Mouse (Mus musculus): ENCODE measurements around the gene Fah. TPM values are rescaled to one million over a fixed set of nuclear protein-coding genes. Genes with fewer than 3 reads are reported as not detected.

Fah gene
- polyA plus RNA-seq, 1 experiment from 2014 or later: 148 TPM

DNA sequence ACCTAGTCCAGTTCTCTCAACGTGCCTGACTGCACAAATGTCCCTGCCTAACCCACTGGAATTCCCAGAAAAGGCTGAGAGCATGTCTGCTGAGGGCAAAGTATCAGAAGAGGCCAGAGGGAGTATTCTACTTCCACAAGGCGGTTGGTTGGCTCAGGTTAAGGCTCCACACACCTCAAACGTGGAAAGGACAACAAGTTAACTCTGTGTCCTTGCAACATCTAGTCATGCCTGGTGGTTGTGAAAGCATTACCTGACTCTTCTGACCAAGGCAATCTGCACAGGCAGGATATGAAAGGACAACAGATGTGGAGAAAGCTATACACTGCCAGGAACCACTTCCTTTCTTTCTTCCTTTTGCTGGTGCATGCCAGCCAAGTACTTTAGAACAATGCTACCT lies 2.0 kb downstream of the Fah start:
- peaks cover 16% of the 10 kb centered on the region for H3K4me1 ChIP-seq (ENCODE audit: control insufficient read depth, low read depth, low read length)
- H3K4me3 ChIP-seq (ENCODE audit: low read depth, low read length): peak overlapping the region; percentile 70
- no peaks in the 10 kb centered on the region; the same call in 1 of the 2 replicates for H3K36me3 ChIP-seq (ENCODE audit: control insufficient read depth, insufficient read depth)
- 0 out of 2 replicates have a peak overlapping the region, but pooled peaks have one; percentile 71 for H3K9ac ChIP-seq (ENCODE audit: low read depth, low read length)
- peak; percentile 30 for ATAC-seq (ENCODE audit: low read depth)
- peak overlapping the region; percentile 79 for H3K27ac ChIP-seq (ENCODE audit: low read length)
- H3K4me2 ChIP-seq (ENCODE audit: low read depth, low read length): peak overlapping the region; percentile 95
- WGBS (ENCODE audit: insufficient replicate concordance): 44% methylated on average over 3 of the region's 3 CpGs
- no peaks in the 10 kb centered on the region for H3K27me3 ChIP-seq (ENCODE audit: control insufficient read depth, insufficient read depth, low read depth, low read length)
- no peaks in the 10 kb centered on the region for H3K9me3 ChIP-seq (replicated peaks; ENCODE audit: control insufficient read depth, low read length)

- 43% methylated on average over 3 of the region's 3 CpGs for WGBS (ENCODE audit: insufficient replicate concordance)
- Histone ChIP-seq H3K4me1 (ENCODE audit: control insufficient read depth, low read depth, low read length) (peaks cover 13% of the 10 kb centered on the region), H3K4me3 (ENCODE audit: low read depth, low read length) (no peak overlapping the region), H3K4me2 (ENCODE audit: low read depth, low read length) (no peak overlapping the region), H3K27me3 (ENCODE audit: control insufficient read depth, insufficient read depth, low read depth, low read length) (no peaks in the 10 kb centered on the region), H3K27ac (ENCODE audit: low read length) (no peak overlapping the region), H3K9me3 (replicated peaks; ENCODE audit: control insufficient read depth, low read length) (no peaks in the 10 kb centered on the region), H3K9ac (ENCODE audit: low read depth, low read length) (no peak overlapping the region), H3K36me3 (ENCODE audit: control insufficient read depth, insufficient read depth) (no peaks in the 10 kb centered on the region; the same call in 1 of the 2 replicates)
- ATAC-seq (ENCODE audit: low read depth): no peak
These were observed 5.2 kb downstream of the Fah start for GRCm38 (mm10) chr7:84601331-84601730.

GRCm38 (mm10) chr7:84600631-84601030 lies 5.9 kb downstream of the Fah start:
- no peak overlapping the region for H3K4me3 ChIP-seq (ENCODE audit: low read depth, low read length)
- H3K27ac ChIP-seq (ENCODE audit: low read length): no peak overlapping the region
- ATAC-seq (ENCODE audit: low read depth): no peak
- no peaks in the 10 kb centered on the region for H3K27me3 ChIP-seq (ENCODE audit: control insufficient read depth, insufficient read depth, low read depth, low read length)
- peaks cover 6% of the 10 kb centered on the region for H3K4me1 ChIP-seq (ENCODE audit: control insufficient read depth, low read depth, low read length)
- H3K9ac ChIP-seq (ENCODE audit: low read depth, low read length): no peak overlapping the region
- no peak overlapping the region for H3K4me2 ChIP-seq (ENCODE audit: low read depth, low read length)
- WGBS (ENCODE audit: insufficient replicate concordance): 53% methylated on average over 2 of the region's 2 CpGs
- H3K36me3 ChIP-seq (ENCODE audit: control insufficient read depth, insufficient read depth): no peaks in the 10 kb centered on the region; the same call in 1 of the 2 replicates
- H3K9me3 ChIP-seq (replicated peaks; ENCODE audit: control insufficient read depth, low read length): no peaks in the 10 kb centered on the region

- H3K4me3 ChIP-seq (ENCODE audit: low read depth, low read length): no peak overlapping the region
- WGBS (ENCODE audit: insufficient replicate concordance): 73% methylated on average over 3 of the region's 3 CpGs
- no peak overlapping the region for H3K27ac ChIP-seq (ENCODE audit: low read length)
- no peaks in the 10 kb centered on the region; the same call in 1 of the 2 replicates for H3K36me3 ChIP-seq (ENCODE audit: control insufficient read depth, insufficient read depth)
- no peak overlapping the region for H3K9ac ChIP-seq (ENCODE audit: low read depth, low read length)
- ATAC-seq (ENCODE audit: low read depth): no peak
- H3K4me2 ChIP-seq (ENCODE audit: low read depth, low read length): no peak overlapping the region
- H3K4me1 ChIP-seq (ENCODE audit: control insufficient read depth, low read depth, low read length): peaks cover 5% of the 10 kb centered on the region
- no peaks in the 10 kb centered on the region for H3K27me3 ChIP-seq (ENCODE audit: control insufficient read depth, insufficient read depth, low read depth, low read length)
- H3K9me3 ChIP-seq (replicated peaks; ENCODE audit: control insufficient read depth, low read length): no peaks in the 10 kb centered on the region
These were observed 9.9 kb downstream of the Fah start for GRCm38 (mm10) chr7:84596633-84597032.

DNA sequence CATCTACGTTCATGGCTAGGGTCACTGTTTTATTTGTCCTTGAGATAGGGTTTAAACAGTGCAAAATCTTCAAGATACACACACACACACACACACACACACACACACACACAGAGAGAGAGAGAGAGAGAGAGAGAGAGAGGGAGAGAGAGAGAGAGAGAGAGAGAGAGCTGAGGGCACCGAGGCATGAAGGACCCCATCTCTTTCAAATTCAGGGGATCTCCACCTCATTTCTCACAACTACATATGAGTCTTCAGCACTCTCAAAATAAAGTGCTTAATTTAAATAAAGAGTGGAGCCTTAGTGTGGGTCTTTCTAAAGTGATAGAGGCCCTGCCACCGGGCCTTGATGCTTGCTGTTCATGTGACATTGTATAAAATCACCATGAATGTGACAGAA lies 10.5 kb downstream of the Fah start:
- peaks cover 5% of the 10 kb centered on the region for H3K4me1 ChIP-seq (ENCODE audit: control insufficient read depth, low read depth, low read length)
- no peaks in the 10 kb centered on the region; the same call in 1 of the 2 replicates for H3K36me3 ChIP-seq (ENCODE audit: control insufficient read depth, insufficient read depth)

DNA sequence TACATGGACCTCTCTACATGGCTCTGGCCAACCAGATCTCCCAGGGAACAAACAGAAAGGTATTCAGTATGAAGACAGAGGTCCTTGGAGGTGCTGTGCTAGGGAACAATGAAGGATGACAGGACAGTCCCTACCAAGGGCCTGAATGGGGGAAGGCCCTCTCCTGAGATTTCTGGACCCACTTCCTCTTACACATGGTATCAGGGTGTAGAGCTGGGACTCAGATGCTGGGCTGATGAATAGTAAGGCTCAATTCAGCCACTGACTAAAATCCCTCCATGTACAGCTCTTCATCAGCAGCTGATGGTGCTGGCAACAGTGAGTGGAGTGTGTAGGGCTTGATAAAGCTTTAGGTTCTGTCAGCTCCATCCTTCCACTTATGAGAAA lies 11.6 kb downstream of the Fah start:
- H3K36me3 ChIP-seq (ENCODE audit: control insufficient read depth, insufficient read depth): no peaks in the 10 kb centered on the region; the same call in 1 of the 2 replicates
- no peak overlapping the region for H3K27ac ChIP-seq (ENCODE audit: low read length)
- H3K4me3 ChIP-seq (ENCODE audit: low read depth, low read length): no peak overlapping the region
- H3K27me3 ChIP-seq (ENCODE audit: control insufficient read depth, insufficient read depth, low read depth, low read length): no peaks in the 10 kb centered on the region
- peaks cover 5% of the 10 kb centered on the region for H3K4me1 ChIP-seq (ENCODE audit: control insufficient read depth, low read depth, low read length)
- H3K9me3 ChIP-seq (replicated peaks; ENCODE audit: control insufficient read depth, low read length): no peaks in the 10 kb centered on the region
- H3K4me2 ChIP-seq (ENCODE audit: low read depth, low read length): no peak overlapping the region
- no peak overlapping the region for H3K9ac ChIP-seq (ENCODE audit: low read depth, low read length)
- ATAC-seq (ENCODE audit: low read depth): no peak

More for the DNA sequence above, 10.5 kb downstream of the Fah start:
- H3K27me3 ChIP-seq (ENCODE audit: control insufficient read depth, insufficient read depth, low read depth, low read length): no peaks in the 10 kb centered on the region
- 71% methylated on average over 3 of the region's 3 CpGs for WGBS (ENCODE audit: insufficient replicate concordance)
- no peak overlapping the region for H3K4me2 ChIP-seq (ENCODE audit: low read depth, low read length)
- no peak overlapping the region for H3K4me3 ChIP-seq (ENCODE audit: low read depth, low read length)
- no peaks in the 10 kb centered on the region for H3K9me3 ChIP-seq (replicated peaks; ENCODE audit: control insufficient read depth, low read length)
- no peak for ATAC-seq (ENCODE audit: low read depth)
- H3K27ac ChIP-seq (ENCODE audit: low read length): no peak overlapping the region
- no peak overlapping the region for H3K9ac ChIP-seq (ENCODE audit: low read depth, low read length)

DNA sequence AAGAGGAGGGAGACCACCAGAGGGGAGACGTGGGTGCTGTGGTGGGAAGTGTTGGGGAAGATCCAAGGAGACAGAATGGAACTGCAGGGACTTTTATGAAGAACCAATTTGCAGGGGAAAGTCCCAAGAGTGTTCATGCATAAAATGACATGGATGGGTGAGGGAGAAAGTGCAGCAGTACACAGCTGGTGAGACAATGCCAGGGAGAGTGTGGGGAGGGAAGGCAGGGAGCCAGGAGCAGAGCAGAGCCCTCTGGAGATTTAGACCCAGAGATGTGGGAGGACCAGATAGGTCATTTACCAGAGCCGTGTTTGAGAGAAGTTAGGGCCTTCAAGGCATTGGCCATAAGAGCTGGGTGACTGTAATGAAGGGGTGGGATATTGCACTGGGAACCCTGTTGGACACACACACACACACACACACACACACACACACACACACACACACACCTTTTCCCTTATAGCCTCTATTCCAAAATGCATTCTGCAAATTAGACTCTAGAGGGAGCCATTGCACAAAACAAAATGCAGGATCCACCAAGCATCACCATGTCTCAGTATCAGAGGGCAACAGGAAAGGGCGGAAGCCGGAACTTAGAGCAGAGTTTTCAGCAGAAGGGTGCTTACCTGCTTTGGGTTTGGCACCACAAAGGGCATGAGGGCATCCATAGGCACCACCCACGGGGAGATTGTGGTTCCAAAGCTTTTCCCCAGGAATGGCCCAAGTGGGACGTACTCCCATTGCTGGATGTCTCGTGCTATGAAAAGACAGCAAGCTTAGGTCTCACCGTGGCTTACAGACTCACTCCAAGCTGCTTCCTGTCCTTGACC lies 12.2 kb downstream of the Fah start:
- no peaks in the 10 kb centered on the region; the same call in 1 of the 2 replicates for H3K36me3 ChIP-seq (ENCODE audit: control insufficient read depth, insufficient read depth)
- no peak overlapping the region for H3K4me3 ChIP-seq (ENCODE audit: low read depth, low read length)
- H3K4me1 ChIP-seq (ENCODE audit: control insufficient read depth, low read depth, low read length): peaks cover 5% of the 10 kb centered on the region
- no peaks in the 10 kb centered on the region for H3K9me3 ChIP-seq (replicated peaks; ENCODE audit: control insufficient read depth, low read length)
- H3K27me3 ChIP-seq (ENCODE audit: control insufficient read depth, insufficient read depth, low read depth, low read length): no peaks in the 10 kb centered on the region
- H3K4me2 ChIP-seq (ENCODE audit: low read depth, low read length): no peak overlapping the region
- peak; percentile 60 for ATAC-seq (ENCODE audit: low read depth)
- no peak overlapping the region for H3K27ac ChIP-seq (ENCODE audit: low read length)
- 42% methylated on average over 8 of the region's 8 CpGs for WGBS (ENCODE audit: insufficient replicate concordance)
- no peak overlapping the region for H3K9ac ChIP-seq (ENCODE audit: low read depth, low read length)

DNA sequence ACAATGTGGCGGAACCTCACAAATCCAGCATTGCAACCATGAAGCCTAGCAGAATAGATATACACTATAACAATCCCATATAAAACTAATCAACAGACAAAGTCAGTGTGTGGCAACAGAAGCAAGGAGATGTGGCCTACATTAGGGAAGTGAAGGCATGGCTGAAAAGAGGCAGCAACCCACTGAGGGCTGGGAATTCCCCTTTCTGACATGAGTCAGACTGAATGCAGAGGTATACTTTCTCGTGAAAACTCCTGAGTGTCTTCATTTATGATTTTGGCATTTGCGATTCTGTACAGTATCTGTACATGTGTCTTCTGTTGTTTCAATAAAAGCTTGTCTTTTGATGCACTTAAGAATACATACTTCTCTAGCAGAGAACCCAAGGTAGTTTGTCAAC lies 15.2 kb downstream of the Fah start:
- 69% methylated on average over 3 of the region's 3 CpGs for WGBS (ENCODE audit: insufficient replicate concordance)
- Histone ChIP-seq H3K27me3 (ENCODE audit: control insufficient read depth, insufficient read depth, low read depth, low read length) (no peaks in the 10 kb centered on the region), H3K9ac (ENCODE audit: low read depth, low read length) (no peak overlapping the region), H3K4me2 (ENCODE audit: low read depth, low read length) (no peak overlapping the region), H3K9me3 (replicated peaks; ENCODE audit: control insufficient read depth, low read length) (no peaks in the 10 kb centered on the region), H3K4me1 (ENCODE audit: control insufficient read depth, low read depth, low read length) (peaks cover 28% of the 10 kb centered on the region), H3K4me3 (ENCODE audit: low read depth, low read length) (no peak overlapping the region), H3K27ac (ENCODE audit: low read length) (no peak overlapping the region), H3K36me3 (ENCODE audit: control insufficient read depth, insufficient read depth) (no peaks in the 10 kb centered on the region)
- ATAC-seq (ENCODE audit: low read depth): no peak

- no peak for ATAC-seq (ENCODE audit: low read depth)
- WGBS (ENCODE audit: insufficient replicate concordance): 80% methylated on average over 2 of the region's 2 CpGs
These were observed 15.9 kb downstream of the Fah start for GRCm38 (mm10) chr7:84590622-84591021.

More at GRCm38 (mm10) chr7:84590622-84591021, 15.9 kb downstream of the Fah start:
- H3K4me2 ChIP-seq (ENCODE audit: low read depth, low read length): no peak overlapping the region
- H3K27ac ChIP-seq (ENCODE audit: low read length): no peak overlapping the region
- H3K27me3 ChIP-seq (ENCODE audit: control insufficient read depth, insufficient read depth, low read depth, low read length): no peaks in the 10 kb centered on the region
- peaks cover 29% of the 10 kb centered on the region for H3K4me1 ChIP-seq (ENCODE audit: control insufficient read depth, low read depth, low read length)
- H3K9me3 ChIP-seq (replicated peaks; ENCODE audit: control insufficient read depth, low read length): no peaks in the 10 kb centered on the region
- no peaks in the 10 kb centered on the region for H3K36me3 ChIP-seq (ENCODE audit: control insufficient read depth, insufficient read depth)
- H3K4me3 ChIP-seq (ENCODE audit: low read depth, low read length): no peak overlapping the region
- no peak overlapping the region for H3K9ac ChIP-seq (ENCODE audit: low read depth, low read length)

Measured in liver, embryonic 16.5 days (tissue).